Mouse (Mus musculus): ENCODE results near the gene Stom. TPM values are rescaled to one million over a fixed set of nuclear protein-coding genes. Genes with fewer than 3 reads are reported as not detected.

Gene Stom
- polyA plus RNA-seq, 2 experiments from 2014 or later: 2.7 to 4.0 TPM

DNA sequence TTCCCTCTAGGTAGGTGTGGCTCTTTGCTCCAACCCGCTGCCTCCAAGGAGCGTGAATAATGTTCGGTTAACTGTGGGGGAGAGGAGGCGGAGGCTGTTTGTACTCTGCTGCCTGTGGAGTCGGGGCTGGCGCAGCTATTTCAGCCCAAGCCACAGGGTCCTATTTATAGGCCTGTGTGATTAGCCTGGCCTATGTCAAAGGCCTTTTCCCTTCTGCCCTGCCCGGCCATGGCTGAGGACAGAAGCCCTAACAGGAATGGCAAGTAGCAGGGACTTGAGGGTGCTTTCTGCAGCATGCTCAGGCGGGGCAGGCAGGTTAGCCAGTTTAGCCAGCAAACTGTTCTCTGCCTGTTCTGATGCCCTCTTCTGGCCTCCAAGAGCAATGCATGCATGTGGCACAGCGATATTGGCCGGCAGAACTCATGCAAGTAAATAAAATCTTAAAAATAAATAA is 66.2 kb downstream of the Stom start:
- peak; percentile 73 for ATAC-seq

DNA sequence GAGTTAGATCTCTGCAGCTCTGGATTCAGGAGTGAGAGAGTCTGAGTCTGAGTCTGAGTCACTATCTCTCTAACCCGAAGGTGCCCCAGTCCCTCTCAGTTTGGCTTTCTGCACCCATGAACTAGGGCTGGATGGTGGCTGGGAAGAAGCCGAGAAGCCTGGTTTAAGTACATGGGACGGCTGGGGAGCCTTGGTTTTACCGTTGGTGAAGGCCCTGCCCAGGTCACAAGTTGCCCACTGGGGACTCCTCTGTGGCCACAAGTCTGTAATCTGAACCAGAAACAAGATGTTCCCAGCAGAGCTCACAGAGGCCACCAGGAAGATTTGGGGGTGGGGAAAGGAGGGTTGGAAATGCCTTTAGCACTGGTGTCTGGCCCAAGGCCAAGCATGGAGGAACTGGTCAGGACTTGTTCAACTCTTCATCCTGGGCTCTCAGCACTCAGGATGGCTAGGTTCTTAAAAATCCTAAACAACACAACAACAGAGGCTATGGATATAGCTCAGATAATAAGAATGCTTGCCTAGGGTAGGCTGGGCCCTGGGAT is 67.0 kb downstream of the Stom start:
- no peak for ATAC-seq

DNA sequence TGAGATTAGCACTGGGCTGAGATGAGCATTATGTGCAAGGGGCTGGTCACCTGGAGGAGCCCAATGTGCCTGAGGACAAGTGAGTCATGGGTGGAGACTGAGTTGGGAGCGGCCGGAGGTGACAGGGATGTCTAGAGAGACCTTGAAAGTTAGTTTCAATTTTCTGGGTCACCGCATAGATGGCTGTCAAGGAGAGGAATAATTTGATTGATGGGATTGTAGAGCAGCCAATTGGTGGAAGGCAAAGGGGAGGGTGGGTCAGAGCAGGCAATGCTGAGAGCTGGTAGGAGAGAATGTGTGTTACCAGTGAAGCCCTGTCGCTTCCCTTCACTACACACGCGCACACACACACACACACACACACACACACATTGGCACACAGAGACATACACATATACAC is 67.6 kb downstream of the Stom start:
- ATAC-seq: no peak

DNA sequence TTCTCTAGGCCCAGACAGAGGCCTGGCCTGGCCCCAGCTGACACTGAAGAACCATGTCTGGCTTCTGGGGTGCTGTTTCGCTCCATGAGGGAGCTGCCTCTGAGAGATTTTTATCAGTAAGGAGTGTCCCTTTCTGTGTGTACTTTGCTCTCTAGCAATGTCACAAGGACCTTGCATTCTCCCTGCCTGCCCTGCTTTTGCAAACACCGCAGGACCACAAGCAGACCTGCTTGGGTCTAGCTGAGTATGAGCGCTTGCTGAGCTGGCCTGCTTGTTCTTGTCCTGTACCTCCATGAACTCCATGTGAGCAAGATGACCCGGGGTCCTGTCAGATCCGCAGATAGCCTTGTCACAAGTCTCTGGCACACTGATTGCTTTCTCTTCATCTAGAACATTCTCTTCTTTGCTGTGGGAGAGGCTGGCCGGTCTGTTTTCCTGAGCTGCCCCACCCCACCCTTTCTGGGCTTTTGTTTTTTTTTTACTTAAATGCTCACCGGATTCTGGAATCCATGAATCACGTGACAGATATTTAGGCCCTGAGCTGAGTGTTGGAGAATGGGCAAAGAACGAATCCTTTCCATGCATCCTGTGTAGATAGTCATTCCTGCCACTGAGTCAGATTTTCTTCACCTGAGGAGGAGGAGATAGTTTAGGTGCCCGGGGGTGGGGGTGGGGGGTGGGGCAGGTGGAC is 68.8 kb downstream of the Stom start:
- ATAC-seq: no peak

DNA sequence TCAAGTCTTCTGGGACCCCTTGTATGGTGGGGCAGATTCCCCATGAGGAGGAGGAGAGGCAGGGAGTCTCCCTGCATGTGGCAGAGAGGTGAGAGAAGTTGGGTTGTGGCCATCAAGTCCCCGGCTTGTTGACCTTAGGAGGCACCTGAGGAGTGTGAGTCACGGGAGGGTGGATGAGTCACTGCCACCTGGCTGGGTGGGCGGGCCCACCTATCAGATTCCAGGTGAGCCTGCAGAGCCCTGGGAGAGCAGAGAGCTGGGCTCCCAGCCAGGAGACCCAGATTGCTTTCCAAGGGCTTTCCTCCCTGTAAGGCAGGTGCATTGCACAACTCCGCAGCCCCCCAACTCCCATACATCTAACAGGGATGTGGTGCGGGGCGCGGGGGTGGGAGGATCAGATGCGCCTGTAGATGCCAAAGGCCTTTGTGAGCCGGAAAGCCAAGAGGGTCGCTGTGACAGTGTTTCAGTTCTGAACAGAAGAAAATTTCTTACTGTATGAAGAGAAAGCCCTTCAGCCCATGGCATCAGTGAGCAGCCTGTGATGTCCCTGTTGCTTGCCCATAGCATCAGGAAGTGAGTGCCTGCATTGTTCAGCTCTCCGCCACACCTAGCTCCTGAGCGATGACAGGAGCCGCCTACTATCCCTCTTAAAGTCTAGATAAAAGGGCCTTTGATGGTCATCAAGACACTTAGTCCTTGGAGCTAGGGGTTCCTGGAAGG is 69.5 kb downstream of the Stom start:
- no peak for ATAC-seq

DNA sequence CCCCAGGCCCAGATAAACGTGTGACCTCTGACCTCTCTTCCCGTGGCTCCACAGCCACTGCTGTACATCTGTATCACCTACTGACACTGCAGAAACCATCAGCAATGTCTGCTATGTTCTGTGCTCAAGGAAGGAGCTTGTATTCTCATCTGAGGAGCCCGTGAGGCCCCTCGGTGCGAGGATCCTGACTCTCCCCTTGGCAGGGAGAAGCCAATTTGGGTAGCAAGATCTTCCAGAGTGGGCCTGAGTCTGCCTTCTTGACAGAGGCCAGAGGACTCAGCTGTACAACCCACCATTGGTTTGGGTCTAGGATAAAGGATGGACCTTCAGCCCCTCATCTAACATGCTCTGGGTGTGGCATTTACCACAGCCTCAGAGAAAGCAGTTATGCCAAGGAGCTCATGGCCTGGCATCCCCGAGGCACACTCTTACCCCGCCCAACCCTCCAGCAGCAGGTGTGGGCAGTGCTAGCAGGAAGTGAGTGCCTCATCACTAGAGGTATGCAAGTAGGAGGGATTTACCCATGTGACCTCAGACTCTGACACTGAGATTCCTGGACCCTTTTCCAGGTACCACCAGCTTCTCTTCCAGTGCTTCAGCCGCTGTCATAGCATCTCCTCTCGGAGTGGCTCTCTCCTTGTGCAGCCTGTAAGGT is 70.4 kb downstream of the Stom start:
- ATAC-seq: no peak

DNA sequence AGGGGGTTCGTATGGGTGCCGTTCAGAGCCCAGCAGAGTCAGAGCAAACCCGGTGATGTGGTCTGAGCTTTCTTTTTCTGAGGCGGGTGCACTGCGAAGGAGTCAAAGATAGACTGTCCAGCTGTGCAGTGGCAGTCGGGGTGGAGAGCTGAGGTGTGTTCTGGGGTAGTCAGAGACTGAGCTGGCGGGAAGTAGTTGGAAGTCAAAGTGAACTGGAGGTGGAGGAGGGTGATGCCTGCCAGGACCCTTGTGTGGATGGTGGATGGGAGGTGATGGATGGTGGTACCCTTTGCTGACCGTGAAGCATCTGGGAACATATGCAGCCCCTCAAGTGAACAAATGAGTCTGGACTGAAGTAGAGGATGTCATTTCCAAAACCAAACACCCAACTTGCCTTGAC is 71.0 kb downstream of the Stom start:
- ATAC-seq: no peak

DNA sequence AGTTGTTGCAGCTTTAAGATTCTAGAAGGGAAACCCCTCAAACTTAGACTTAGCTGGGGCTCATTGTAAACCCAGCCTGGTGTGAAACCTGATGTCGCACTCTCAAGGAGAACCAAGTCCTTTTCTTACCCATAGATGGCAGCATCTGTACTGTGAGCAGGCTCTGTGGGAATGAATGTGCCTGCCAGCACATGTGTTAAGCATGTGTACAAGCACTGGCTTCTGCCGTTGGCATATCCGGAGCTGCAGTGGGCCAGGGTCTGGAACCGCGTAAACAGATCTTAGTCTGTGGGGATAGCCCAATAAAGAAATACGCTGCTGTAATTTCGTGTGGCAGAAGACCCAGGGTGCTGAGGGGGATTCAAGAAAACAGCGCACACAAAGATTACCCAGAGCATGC is 71.5 kb downstream of the Stom start:
- ATAC-seq: peak; percentile 75

DNA sequence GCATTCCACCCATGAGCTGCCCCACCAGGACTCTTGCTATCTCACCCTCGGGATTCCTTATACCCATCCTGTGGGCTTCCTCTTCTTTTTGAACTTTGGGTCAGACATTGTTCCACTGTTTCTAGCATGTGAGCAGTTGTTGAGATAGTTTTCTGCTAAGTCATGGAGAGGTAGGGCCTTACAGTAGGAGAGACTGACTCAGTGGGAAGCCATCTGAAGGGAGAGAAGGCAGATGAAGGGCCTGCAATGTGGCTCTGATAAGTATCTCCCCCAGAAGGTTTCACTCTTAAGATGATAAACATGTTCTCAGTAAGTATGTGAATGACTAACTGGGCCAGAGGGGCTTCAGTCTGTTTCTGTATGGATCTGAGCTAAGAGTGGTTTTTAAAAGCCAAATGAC is 72.7 kb downstream of the Stom start:
- no peak for ATAC-seq

Other genes starting within 250 kb of the Stom start
- under 1 TPM in 1 of 2 experiments, not detected in 1; 0.78 TPM for gene AI182371, start 235.4 kb downstream of the Stom start, polyA plus RNA-seq (2017; shearing (Covaris generic))
- gene Cntrl, start 227.5 kb downstream of the Stom start, polyA plus RNA-seq (2017; shearing (Covaris generic)): 100 to 1,000 TPM; 139 to 153 TPM
- gene Rab14, start 135.9 kb downstream of the Stom start, polyA plus RNA-seq (2017; shearing (Covaris generic)): 100 to 1,000 TPM in 1 of 2 experiments, 10 to 100 TPM in 1; 90.7 to 129 TPM
- 10 to 100 TPM; 27.2 to 28.3 TPM for gene Gsn, start 80.6 kb downstream of the Stom start, polyA plus RNA-seq (2017; shearing (Covaris generic))
- gene 4930568D16Rik, start 30.8 kb upstream of the Stom start, polyA plus RNA-seq (2017; shearing (Covaris generic)): not detected
- not detected for gene 4930402F06Rik, start 60.2 kb upstream of the Stom start, polyA plus RNA-seq (2017; shearing (Covaris generic))
- 10 to 100 TPM; 19.3 to 23.3 TPM for gene Ggta1, start 126.3 kb upstream of the Stom start, polyA plus RNA-seq (2017; shearing (Covaris generic))
- gene Dab2ip, start 221.3 kb upstream of the Stom start, polyA plus RNA-seq (2017; shearing (Covaris generic)): under 1 TPM; 0.26 to 0.68 TPM